In genomic region chr16:93437608-93438425, GRCm38 (mm10) we compare ENCODE assay signal across 9 mouse cellular contexts.
DNase-seq lines count a peak whose midpoint lies in the region; ATAC-seq and TF ChIP-seq lines count a peak whose summit lies in the region.
"Had no signal": no experiment of that assay in that cellular context is flagged by ENCODE, and none has a peak within 500 bp of the region (broad histone marks: within the 10 kb centered on the region; RNA-seq: fewer than 3 reads in every experiment).

No protein-coding gene starts in this region.

- 23% methylated on average over 14 of the region's 14 CpGs for WGBS in kidney, embryonic 15.5 days
- 26% methylated on average over 14 of the region's 14 CpGs for WGBS in hindbrain, postnatal 0 days

- H3K36me3 ChIP-seq in kidney, embryonic 15.5 days: no peaks in the 10 kb centered on the region
- no peaks in the 10 kb centered on the region for H3K36me3 ChIP-seq in CH12.LX (replicated peaks in 1 of 2; ENCODE audit: control insufficient read depth in 1 of 2, insufficient read depth in 1 of 2, low read length in 1 of 2)
- H3K36me3 ChIP-seq in hindbrain, postnatal 0 days (ENCODE audit: insufficient read depth, low read length): no peaks in the 10 kb centered on the region
- H3K36me3 ChIP-seq: limb, embryonic 15.5 days had no signal

- in situ Hi-C loops in CH12.LX (cut with MboI; ENCODE audit: low pct_ligation_motif_present, low pct_unique_long_range_greater_than_20kb, low sequenced_read_pairs): loop anchor here (25.0 kb wide), 1 partner anchor 451 kb away; no protein-coding TSS in a partner anchor

- H3K9me3 ChIP-seq in kidney, embryonic 15.5 days (replicated peaks): no peaks in the 10 kb centered on the region
- H3K9me3 ChIP-seq in CH12.LX (replicated peaks; ENCODE audit: low read length): no peaks in the 10 kb centered on the region
- no peaks in the 10 kb centered on the region for H3K9me3 ChIP-seq in hindbrain, postnatal 0 days (ENCODE audit: low read length)
- H3K9me3 ChIP-seq: limb, embryonic 15.5 days had no signal

- TF ChIP-seq RAD21 in CH12.LX (IDR thresholded peaks at IDR 0.05; ENCODE audit: low read depth, low read length): no peak

- H3K4me3 ChIP-seq in kidney, embryonic 15.5 days (replicated peaks): no peak overlapping the region
- no peak overlapping the region for H3K4me3 ChIP-seq in CH12.LX (replicated peaks in 1 of 3; ENCODE audit: low read depth in 2 of 3, low read length in 2 of 3, poor library complexity in 1 of 3)
- no peak overlapping the region for H3K4me3 ChIP-seq in hindbrain, postnatal 0 days (ENCODE audit: low read length)
- no peak overlapping the region for H3K4me3 ChIP-seq in gastrocnemius, adult 2 months
- H3K4me3 ChIP-seq: limb, embryonic 15.5 days had no signal

- peaks cover 10% of the 10 kb centered on the region for H3K4me1 ChIP-seq in kidney, embryonic 15.5 days
- peaks cover 9 to 13% of the 10 kb centered on the region in 2 experiments for H3K4me1 ChIP-seq in CH12.LX (ENCODE audit: control insufficient read depth in 1 of 2, insufficient read depth in 2 of 2)
- peaks cover 3% of the 10 kb centered on the region; the same call in 1 of the 2 replicates for H3K4me1 ChIP-seq in hindbrain, postnatal 0 days (ENCODE audit: insufficient read depth, low read length)

- dilution Hi-C loops in CH12.LX (cut with MboI; ENCODE audit: extremely low pct_ligation_motif_present, extremely low pct_unique_long_range_greater_than_20kb, low sequenced_read_pairs): no loop called here

- H3K79me2 ChIP-seq in CH12.LX (replicated peaks; ENCODE audit: control insufficient read depth, extremely low read depth, insufficient read depth, poor library complexity, severe bottlenecking): no peaks in the 10 kb centered on the region

- intact Hi-C loops in gastrocnemius, adult 2 months (cut with DNase I): no loop called here

- H3K27ac ChIP-seq in kidney, embryonic 15.5 days: no peak overlapping the region
- no peak overlapping the region for H3K27ac ChIP-seq in CH12.LX (ENCODE audit: insufficient read depth, low read depth)
- H3K27ac ChIP-seq in hindbrain, postnatal 0 days: no peak overlapping the region
- no peak overlapping the region for H3K27ac ChIP-seq in gastrocnemius, adult 2 months
- H3K27ac ChIP-seq: limb, embryonic 15.5 days had no signal

- H3K27me3 ChIP-seq in kidney, embryonic 15.5 days: peaks cover 20% of the 10 kb centered on the region; the same call in 1 of the 2 replicates
- H3K27me3 ChIP-seq in CH12.LX (replicated peaks): no peaks in the 10 kb centered on the region
- no peaks in the 10 kb centered on the region for H3K27me3 ChIP-seq in hindbrain, postnatal 0 days (ENCODE audit: insufficient read depth, low read length)

- no peak for DNase-seq in kidney, postnatal 25 days
- DNase-seq in CH12.LX (ENCODE audit: extremely low read depth): peak; percentile 64
- DNase-seq in R1 (ENCODE audit: low read depth, low spot score): peak; percentile 40
- no peak for DNase-seq in hindbrain, postnatal 0 days (ENCODE audit: low spot score)
- DNase-seq in gastrocnemius, adult 2 months: no peak
- no peak for DNase-seq in embryo, embryonic 10.5 days (ENCODE audit: low spot score)
- no peak for DNase-seq in adrenal gland, adult (ENCODE audit: inconsistent age in 2 of 2, low spot score in 1 of 2)

- no peak for TF ChIP-seq CTCF in CH12.LX (conservative IDR thresholded peaks at IDR 0.05 in 1 of 2, IDR thresholded peaks at IDR 0.05 in 1 of 2; ENCODE audit: low read depth in 2 of 2, low read length in 2 of 2)
- TF ChIP-seq CTCF in hindbrain, postnatal 0 days (IDR thresholded peaks at IDR 0.05; ENCODE audit: low read depth): no peak
- TF ChIP-seq CTCF in gastrocnemius, adult 2 months (IDR thresholded peaks at IDR 0.05): no peak

- peak overlapping the region; percentile 40 for H3K4me2 ChIP-seq in kidney, embryonic 15.5 days
- H3K4me2 ChIP-seq in CH12.LX (ENCODE audit: insufficient read depth, low read depth, poor library complexity, severe bottlenecking): peak overlapping the region; percentile 43
- peak overlapping the region; percentile 4; the same call in 1 of the 2 replicates for H3K4me2 ChIP-seq in hindbrain, postnatal 0 days (ENCODE audit: low read depth, low read length)
- H3K4me2 ChIP-seq: limb, embryonic 15.5 days had no signal

- TF ChIP-seq EP300 in CH12.LX (IDR thresholded peaks at IDR 0.05; ENCODE audit: low read length): no peak

- no peak; the same call in 1 of the 2 replicates for ATAC-seq in kidney, embryonic 15.5 days (replicated peaks; ENCODE audit: low FRiP score)
- no peak for ATAC-seq in hindbrain, postnatal 0 days

- peak; percentile 43; the same call in 1 of the 2 replicates for TF ChIP-seq POLR2A in CH12.LX (IDR thresholded peaks at IDR 0.05; ENCODE audit: low read depth, low read length)

- H3K9ac ChIP-seq in kidney, embryonic 15.5 days: no peak overlapping the region
- no peak overlapping the region for H3K9ac ChIP-seq in CH12.LX (ENCODE audit: insufficient read depth, low read depth)
- H3K9ac ChIP-seq in hindbrain, postnatal 0 days (replicated peaks; ENCODE audit: low read length): no peak overlapping the region
- H3K9ac ChIP-seq: limb, embryonic 15.5 days had no signal

TF ChIP-seq in CH12.LX, 34 proteins besides CTCF, POLR2A, EP300 and RAD21:
- TF ChIP-seq E2F4 (IDR thresholded peaks at IDR 0.05; ENCODE audit: insufficient replicate concordance, low read depth, low read length) (no peak), ELF1 (IDR thresholded peaks at IDR 0.05; ENCODE audit: low read depth, low read length) (peak; percentile 39; the same call in 1 of the 2 replicates), ZMIZ1 (IDR thresholded peaks at IDR 0.05; ENCODE audit: low read depth, low read length) (no peak), UBTF (IDR thresholded peaks at IDR 0.05; ENCODE audit: low read depth, low read length) (no peak), MAX (IDR thresholded peaks at IDR 0.05; ENCODE audit: low read length) (no peak), MEF2A (IDR thresholded peaks at IDR 0.05; ENCODE audit: borderline replicate concordance, low read depth, low read length) (no peak)

Comparison
In these comparisons a context has a peak if more than half of its experiments do, and no peak if none do; other contexts are left out.
1. DNase-seq: peak in CH12.LX (single experiment) and R1 (single experiment); none in kidney, postnatal 25 days (0 of 2), hindbrain, postnatal 0 days (single experiment), gastrocnemius, adult 2 months (single experiment), embryo, embryonic 10.5 days (single experiment) and adrenal gland, adult (0 of 2).
2. Peak in every context shown above with its lines, with median percentiles within 50 percentile points of each other: H3K4me2 ChIP-seq.